Mouse (Mus musculus): ENCODE measurements around the gene Mrvi1. TPM values are rescaled to one million over a fixed set of nuclear protein-coding genes. Genes with fewer than 3 reads are reported as not detected.
A peak's percentile ranks its signal among the peaks of the same experiment; 100 is the strongest.
"Not testable (repeated sequence)": the region's sequence is repeated elsewhere in the genome, so short reads cannot be mapped to it uniquely, and the experiment has no call there.

Mrvi1 gene
- total and polyA plus RNA-seq, 3 experiments, result 8.7 to 19.7 (median 12.3) TPM

DNA sequence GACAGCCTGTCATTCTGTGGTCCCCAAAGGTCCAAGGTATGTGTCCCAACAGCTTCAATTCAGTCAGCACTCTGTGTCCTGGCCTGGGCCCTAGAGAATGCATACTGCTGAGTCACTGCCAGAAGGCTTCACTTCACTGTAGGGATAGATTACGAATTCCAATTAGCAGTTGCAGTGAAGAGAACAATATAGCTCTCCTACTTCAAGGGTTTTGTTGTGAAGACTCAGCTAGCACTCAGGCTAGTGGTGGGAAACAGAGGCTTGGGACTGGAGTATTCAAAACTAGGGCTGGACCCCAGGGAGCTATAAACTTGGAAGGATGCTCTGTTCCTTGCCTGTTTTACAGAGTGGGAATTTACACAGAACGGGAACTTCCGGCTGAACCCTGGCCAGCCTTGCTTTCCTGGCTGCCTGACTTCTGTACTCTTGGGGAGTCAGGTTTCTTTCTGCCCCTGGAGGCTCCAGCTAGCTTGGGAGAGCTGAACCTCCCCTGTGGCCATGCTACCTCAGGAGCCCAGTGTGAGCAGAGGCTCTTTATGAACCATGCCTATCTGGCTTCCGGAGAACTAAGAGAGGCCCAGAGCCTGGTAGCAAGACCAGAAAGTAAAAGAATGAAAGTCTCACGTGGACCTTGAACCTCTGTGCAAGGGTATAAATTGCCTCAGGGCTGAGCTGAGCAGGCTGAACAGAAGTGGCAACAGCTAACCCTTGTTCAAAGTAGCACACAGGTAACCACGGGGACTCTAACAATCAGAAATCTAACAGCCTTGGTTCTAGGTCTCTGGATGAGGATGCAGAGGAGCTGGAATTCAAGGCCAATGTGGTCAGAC is 40.3 kb downstream of the Mrvi1 start:
- DNase-seq, result no peak

DNA sequence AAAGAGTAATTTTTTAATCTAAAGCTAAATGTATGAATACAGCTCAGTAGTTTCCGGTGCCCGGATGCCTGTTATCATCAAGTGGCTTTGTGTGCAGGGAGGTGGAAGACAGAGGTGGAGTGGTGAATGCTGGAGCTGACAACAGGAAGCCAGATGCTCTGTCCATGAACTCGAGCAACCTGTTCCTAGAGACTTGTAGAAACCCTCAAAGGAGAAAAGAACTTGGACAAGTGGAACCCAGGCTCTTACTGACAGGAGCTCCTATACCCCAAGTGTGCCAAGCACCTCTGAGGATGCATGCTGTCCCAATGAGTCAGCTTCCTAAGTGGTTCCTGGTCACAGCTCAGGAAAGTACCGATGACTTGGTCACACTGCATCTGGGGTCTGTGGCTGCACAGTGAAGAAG is 41.1 kb downstream of the Mrvi1 start:
- DNase-seq, result no peak

DNA sequence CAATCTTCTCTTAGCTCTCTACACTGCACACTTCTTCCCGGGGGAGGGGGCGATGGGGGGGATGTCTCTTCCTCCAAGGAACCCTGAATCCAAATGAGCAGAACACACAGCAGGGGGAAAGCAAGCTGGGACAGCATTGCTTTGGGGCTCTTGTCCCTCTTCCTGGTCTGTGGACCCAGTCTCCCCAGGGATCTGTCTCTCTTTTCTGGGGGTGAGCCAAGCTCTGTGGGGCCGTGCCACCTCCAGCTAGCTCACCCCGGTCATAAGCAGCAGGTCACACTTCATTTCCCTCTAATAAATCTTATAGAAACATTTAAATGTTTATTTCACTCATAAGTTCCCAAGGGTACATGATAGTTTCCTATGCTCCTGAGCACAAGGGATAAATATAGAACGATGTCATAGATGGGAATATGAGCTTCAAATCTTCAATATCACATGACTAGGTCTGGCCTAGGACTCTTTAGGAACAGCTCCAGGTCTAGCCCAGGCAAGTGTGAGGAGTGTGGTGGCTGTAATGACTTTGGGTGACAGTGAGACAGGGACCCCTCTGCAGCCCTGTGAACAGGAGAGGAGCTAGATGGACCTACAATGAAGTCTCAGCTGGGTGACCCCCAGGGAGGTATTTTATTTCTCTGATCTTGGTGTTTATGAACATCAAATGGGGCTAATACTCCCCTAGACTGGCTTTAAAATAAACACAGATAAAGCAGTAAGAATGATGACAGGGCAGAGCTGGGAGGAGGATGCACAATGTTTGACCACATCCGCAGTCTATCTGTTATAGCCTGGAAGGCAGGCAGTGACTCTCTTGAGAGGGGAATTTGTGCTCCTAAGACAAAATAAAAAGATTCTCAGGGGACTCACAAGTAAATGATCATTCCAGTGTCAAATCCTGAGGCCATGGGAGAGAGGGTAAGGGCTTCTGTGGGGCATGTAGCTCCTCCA is 46.2 kb downstream of the Mrvi1 start:
- DNase-seq, result no peak

DNA sequence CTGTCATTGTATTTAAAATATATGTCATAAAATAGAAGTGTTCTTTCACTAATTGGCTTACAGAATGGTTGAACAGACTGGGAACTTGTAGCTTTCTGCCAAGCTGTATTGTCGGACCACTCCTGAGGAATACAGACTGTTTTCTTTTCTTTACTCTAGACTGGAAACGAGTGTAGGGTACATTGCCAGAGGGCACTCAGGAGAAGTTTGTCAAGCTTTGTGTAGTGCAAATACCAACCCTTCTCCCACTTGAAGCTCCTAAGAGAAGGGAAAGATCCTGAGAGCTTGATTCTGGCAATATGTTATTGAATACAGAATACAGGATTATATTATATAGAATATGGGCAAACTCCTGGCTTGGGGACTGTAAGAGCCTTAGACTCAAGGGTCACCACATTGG is 48.3 kb downstream of the Mrvi1 start:
- DNase-seq, result no peak

DNA sequence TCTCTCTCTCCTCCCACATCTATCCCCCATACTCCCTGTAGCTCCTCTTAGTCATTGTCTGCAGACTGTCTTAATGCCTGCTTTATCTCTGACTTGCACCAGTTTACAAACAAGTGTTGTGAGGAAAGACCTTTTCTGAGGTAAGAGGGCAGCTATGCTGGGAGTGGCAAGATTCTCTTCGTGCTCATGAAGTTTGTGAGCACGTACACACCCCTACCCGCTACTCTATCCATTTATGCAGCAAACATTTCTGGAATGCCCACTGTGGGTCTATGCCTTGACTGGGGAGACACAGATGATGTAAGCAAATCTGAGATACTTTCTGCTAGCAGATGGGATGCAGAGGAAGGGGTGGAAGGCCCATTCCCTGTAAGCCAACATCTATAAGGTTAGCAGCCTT is 48.9 kb downstream of the Mrvi1 start:
- DNase-seq, result no peak

DNA sequence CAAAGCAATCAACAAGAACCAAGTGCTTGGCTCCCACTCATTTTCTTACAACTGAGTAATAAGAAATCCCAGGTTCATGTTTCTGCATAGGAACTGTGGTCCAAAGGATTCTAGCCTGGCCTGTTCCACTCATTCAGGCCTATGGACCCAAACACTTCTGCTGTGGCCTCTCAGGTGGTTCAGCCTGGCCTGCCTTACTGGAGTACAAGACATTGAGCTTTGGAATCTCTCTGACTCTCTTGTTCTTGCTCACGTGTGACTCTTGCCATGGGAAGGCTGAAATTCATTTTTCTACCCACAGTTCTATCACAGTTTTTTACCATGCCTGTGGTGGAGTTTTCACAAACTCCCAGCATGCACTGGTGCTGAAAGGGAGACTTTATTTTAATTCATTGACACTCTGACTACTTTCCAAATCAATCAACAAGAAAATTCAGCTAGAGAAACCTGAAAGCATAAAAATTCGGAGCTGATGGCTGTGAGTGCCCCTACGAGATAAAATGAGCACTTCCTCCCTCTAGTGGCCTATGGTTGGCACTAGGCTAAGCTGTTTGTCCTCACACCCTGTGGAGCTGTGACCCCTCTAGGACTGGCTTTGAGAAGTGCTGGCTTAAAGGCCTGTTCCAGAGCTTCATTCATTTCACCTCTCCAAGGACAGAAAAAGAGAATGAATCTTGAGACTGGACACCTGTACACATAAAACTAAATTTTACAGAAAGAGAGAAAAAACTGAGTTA is 52.0 kb downstream of the Mrvi1 start:
- DNase-seq, result peak; percentile 62

DNA sequence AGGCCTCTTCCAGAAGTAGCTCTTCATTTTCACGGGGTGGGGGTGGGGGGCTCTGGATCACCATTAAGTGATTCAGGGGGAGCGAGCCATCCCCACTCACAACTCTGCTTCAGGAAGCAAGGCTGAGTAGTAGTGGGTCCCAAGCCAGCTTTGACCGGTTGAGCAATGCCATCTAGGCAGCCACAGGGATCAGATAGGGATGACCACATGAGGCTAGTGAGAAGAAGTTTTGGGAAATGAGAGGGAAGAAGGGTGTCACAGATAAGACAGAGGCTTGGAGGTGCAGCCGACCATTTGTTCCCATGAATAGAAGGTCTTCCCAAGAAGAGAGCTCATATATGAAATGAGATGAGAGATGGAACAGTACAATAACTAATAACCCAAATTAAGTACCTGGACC is 55.7 kb downstream of the Mrvi1 start:
- DNase-seq, result no peak

DNA sequence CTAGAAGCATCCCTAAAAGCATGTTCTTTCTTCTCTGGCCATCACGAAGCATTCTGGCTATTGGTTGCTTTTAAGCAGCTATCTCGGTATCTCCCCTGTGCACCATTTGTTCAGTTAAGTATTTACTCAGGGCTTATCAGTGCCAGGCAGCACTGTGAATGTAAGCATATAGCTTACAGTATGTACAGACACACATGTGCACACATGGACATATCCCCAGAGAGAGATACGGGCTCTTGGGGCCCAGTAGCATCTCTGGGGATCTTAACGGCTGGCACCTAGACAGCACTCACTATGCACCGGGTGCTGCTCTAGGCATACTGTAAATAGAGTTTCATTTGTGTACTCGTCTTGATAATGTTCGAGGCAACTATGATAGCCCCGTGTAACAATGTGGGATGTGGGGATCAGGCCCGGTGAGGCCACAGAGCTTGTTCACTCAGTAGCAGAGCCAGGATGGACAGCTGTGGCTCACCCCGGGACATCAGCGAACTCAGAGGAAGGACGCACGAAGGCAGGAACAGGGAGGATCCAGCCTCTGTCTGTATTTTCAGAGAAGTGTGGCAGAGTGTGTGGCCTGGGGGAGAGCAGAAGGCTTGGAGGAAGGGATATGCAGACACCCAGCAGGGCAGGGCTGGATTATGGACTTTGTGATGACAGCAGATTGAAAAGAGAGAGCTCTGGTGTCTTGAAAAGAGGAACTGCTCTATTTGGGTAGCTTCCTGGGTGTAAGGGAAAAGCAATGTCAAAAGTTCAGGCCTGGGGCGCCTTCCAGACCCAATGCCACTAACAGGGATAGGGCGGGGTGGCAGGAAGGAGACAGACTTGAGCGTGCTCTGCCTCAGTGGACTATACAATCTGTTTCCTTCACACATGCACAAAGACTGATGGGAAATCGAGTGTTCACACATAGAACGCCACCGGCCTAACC is 61.7 kb downstream of the Mrvi1 start:
- DNase-seq, result no peak

DNA sequence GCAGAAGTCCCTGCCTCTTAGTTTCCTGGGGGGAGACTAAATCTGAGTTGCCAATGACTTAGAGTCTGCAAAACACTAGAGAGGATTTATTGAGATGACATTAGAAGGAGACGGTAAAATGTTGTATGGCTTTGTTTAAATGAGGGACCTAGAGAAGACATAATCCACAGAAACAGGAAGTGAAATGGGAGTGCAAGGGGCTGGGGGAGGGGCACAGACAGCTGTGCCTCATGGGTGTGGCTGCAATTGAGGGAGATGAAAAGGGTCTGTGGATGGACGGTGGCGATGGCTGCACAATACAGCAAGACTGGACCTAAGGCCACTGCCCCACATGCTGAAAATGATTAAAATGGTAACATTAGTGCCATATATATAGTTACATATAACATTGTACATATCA is 62.5 kb downstream of the Mrvi1 start:
- no peak for DNase-seq

DNA sequence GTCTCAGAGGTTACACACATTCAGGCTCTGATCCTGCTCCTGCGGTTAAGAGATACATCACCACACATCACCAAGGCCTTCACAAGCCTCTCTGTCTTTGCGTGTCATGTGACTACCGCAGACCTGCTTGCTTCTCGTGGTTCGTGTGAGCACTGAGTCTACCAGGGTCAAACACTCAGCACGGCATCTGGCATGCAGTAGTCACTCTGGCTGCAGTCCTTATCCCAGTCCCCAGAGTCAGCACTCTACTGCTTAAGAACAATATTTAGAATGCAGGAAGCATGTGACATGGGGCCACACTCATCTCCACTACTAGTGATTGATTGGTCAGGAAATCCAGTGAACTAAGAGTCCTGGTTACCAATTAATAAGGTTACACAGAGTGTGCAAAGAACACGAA is 66.3 kb downstream of the Mrvi1 start:
- no peak for DNase-seq

DNA sequence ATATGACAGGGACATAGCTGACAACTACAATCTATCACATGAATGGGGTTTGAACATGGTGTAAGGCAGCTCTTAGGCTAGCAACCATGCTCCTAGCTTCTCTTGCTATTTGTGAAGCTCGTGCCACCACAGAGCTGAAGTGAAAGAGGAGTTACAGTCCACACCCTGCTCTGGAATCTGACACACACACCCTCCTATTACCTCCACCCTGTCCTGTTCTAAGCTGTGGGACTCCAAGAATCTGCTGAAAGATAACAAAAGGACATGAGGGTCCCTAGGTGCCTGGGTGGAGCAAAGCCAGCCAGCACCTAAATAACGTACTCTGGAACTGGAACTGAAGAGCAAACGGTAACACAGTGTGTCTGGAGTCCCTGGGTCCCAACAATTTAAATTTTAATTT is 67.7 kb downstream of the Mrvi1 start:
- DNase-seq, result no peak

DNA sequence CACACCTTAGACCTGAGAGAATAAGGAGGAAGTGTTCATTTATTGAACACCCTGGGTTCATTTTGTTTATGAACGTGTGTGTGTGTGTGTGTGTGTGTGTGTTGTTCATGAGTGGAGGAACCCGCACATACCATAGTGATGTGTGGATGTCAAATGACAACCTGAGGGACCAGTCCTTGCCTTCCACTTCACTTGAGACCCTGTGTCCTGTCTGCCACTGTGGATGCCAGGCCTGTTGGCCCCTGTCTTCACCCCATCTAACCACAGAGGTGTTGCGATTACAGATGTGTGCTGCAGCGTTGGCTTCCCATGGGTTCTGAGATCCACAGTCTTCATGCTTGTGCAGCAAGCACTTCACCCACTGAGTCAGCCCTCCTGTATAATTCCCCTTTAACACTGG is 68.5 kb downstream of the Mrvi1 start:
- DNase-seq, result no peak

DNA sequence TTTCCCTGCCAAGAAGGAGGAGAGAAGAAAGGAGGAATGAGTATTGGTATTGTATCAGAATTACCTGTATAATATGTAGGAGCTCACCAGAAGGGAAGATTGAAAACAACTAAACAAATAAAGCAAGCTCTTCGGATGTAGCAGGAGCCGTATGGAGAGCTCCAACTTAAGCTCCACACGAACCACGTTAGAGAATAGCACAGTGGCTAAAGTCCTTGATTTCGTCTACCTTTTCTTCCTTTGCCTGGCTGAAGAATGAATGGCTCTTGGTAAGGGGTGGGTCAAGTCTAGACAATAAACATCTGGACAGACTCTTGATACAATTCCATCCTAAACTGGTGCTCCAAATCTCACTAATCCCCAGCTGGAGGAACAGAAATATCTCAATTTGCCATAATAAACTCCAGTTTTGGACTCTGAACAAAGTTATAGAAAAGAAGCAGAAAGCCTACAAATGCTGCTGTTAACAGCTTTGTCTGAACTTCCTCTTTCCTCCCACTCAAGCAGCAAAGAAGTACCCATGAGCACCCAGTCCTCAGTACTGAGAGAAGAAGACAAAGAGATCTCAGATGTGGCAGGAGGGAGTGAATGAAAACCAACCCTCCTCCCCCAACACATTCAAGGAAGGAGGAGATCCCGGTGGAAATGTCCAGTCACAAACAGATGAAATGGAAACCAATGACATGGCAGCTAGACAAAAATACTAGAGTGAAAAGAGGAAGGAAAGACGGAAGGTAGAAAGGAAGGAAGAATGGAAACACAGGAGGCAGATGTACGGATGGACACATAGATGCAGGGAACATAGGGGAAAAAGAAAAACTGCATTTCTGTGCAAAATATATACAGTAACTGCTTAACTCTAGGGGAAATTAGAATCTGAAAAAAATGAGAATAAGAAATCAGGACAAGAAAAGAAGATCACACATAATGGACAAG is 73.8 kb downstream of the Mrvi1 start:
- no peak for DNase-seq

DNA sequence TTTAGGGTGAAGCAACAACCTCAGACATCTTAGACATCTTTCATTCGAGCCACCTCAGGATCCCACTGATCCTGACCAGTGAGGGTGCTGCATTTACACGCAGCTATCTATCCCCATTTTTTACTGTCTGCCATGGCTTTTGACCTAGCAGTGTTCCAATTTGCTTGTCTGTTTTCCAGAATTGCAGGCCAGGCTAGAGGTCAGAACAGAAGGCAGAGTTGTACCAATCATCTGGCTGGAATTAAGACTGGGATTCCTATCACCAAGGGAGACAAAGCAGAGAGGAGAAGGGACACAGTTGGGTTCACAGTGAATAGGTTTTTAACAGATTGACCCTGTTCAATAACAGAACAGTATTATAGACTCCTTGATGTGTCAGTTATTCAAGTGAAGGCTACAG is 75.7 kb downstream of the Mrvi1 start:
- DNase-seq, result no peak

DNA sequence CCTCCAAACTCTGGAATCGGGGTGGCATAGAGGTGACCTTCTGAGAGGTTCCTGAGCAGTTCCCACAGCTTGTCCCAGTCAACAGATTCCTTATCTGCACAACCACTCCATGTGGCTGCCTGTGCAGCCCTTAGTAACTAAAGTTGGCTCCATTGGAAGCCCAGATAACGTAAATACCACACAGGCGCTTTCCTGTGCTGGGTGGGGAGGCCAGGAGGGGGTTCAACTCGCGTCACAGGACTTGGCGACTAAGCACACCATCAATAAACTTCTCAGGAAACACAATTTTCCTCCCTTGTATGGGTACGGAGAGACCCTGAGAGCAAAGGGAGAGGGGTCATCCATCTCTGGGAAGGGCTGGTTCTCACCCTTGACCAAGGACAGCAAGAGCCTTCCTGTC is 79.0 kb downstream of the Mrvi1 start:
- DNase-seq, result peak; percentile 38

DNA sequence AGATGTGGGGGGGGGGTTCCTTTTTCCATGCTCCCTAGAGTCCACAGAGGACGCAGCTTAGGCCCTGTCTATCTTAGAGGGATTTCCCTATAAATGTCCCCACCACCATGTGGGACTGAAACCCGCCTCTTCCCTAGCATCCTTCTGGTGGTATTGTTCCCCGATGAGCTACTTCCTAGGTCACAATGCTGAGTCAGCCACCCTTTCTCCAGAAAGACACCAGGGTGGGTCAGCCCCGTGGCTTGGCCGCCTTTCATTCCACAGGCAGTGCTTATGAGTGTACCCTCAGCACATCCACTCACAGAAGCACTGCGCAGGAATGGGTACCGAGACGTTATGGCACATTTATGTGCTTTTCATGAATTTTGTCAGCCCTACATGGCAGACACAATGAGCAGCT is 85.1 kb downstream of the Mrvi1 start:
- DNase-seq, result no peak

DNA sequence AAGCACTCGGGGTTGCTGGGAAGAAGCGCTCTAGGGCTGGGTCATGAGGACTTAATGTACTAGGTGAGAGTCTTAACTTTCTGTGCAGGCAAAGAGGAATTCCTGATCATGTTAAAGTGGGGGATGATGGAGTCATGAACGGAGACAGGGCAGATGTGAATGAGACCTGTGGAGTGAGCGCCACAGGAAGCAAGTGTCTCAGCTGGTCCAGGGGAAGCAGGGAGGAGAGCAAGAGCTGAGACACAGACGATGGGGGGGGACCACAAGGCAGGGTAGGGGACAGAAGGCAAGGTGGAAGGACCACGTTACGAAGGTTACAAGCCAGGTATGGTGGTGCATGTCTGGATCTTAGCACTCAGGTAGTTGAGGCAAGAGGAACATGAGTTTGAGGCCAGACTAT is 85.8 kb downstream of the Mrvi1 start:
- DNase-seq, result no peak

DNA sequence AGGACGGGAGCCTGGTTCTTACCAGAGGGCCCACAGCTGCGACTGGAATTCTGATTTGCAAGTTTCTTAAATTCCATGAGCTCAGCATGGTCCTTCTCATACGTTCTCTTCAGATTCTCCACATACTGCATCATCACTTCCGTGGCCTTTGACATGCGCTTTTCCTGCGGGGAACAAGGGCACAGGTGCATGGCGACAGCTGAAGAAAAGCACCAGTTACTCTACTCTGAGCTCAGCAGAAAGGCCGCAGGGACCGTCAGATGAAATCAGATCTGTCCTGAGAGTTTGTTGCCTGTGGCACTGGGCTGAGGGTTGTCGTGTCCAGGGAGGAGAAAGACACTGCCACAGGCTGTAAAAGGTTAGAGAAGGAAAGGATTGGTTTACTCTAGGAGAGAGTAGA is 86.5 kb downstream of the Mrvi1 start:
- DNase-seq, result not testable (repeated sequence)

DNA sequence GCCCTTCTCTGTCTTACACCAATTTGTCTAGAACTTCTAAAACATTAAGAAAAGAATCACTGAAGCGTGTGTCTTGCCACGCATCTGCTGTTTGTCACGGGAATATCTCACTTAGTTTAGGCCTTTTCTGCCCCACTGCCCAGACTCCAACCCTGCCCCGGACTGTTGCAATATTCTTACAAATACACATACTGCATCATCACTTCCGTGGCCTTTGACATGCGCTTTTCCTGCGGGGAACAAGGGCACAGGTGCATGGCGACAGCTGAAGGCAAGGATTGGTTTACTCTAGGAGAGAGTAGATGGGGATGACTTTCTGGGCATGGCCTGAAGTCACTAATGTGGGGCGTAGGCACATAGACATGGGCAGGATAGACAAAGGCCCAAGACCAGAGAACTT is 87.6 kb downstream of the Mrvi1 start:
- DNase-seq, result no peak

DNA sequence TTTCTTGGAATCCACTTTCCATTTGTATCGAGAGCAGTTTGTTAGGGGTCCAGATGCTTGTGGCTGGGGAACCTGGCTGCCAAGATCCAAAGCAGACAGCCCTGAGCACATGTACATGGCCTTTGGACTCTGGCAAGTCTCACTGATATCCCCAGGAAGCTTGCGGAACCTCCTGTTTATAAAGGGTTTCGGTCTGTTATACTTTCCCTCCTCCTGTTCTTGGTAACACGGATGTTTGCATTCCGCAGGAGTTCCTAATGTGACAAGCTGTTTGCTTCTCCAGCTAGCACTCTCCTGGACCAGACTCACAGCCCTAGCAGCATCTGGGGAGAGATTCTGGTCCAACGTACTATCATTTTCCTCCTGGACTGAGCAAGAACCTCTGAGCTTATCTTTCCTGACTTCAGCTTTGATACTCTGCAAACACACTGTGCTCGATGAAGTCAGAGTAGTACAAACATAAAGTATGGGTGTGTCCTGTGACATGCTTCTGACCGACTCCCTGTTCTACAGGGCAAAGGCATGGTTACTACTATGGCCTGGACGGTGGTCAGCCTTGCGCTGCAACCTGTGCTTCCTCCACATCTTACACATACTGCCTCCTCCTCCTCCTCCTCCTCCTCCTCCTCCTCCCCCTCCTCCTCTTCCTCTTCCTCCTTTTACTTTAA is 88.2 kb downstream of the Mrvi1 start:
- DNase-seq, result no peak

Measured in adrenal gland, adult 2 months (tissue).